ENCODE assay signal across 14 mouse cellular contexts in the genomic region with DNA sequence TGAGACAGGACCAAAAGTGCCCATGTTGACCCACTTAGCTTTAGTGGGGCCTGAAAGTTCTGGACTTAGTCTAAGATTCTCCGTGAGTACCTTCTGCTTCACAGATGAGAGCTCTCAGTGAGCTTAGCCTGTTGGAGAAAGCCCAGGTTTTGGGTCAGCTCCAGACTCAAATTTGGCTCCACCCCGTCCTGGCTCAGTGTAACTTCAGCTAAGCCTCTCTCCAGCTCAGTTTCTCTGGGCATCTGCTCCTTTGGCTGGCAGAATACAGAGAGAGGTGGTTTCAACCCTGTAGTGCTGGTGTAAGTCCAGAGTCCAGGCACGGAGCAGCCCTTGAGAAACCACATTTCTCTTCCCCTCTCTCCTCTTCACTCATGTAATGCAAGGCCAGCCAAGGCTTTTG. TPM values are rescaled to one million over a fixed set of nuclear protein-coding genes. Genes with fewer than 3 reads are reported as not detected.
A peak's percentile ranks its signal among the peaks of the same experiment; 100 is the strongest.
DNase-seq lines count a peak whose midpoint lies in the region; ATAC-seq and TF ChIP-seq lines count a peak whose summit lies in the region.
"Had no signal": no experiment of that assay in that cellular context is flagged by ENCODE, and none has a peak within 500 bp of the region (broad histone marks: within the 10 kb centered on the region; RNA-seq: fewer than 3 reads in every experiment).

No protein-coding gene starts in this region.

- H3K27me3 ChIP-seq in forebrain, postnatal 0 days (ENCODE audit: insufficient read depth, low read length): no peaks in the 10 kb centered on the region
- H3K27me3 ChIP-seq in forebrain, embryonic 13.5 days: peaks cover 6% of the 10 kb centered on the region; the same call in 1 of the 2 replicates
- H3K27me3 ChIP-seq: heart, embryonic 12.5 days; neural tube, embryonic 15.5 days had no signal

- ATAC-seq in forebrain, postnatal 0 days: no peak
- no peak for ATAC-seq in forebrain, embryonic 13.5 days
- ATAC-seq: CD4-positive, CD25-positive, alpha-beta regulatory T cell, adult 4 months had no signal

- no peak overlapping the region for H3K9ac ChIP-seq in forebrain, postnatal 0 days
- no peak overlapping the region for H3K9ac ChIP-seq in forebrain, embryonic 13.5 days
- H3K9ac ChIP-seq: heart, embryonic 12.5 days; neural tube, embryonic 15.5 days had no signal

- peak; percentile 52 for DNase-seq in forebrain, postnatal 0 days
- DNase-seq in layer of hippocampus, postnatal 10 days (ENCODE audit: low spot score in 2 of 2): peak; percentile 62 to 73
- no peak for DNase-seq in layer of hippocampus, adult 9-11 months
- peak; percentile 96 for DNase-seq in brain, adult 2 months (ENCODE audit: low read depth, low spot score)
- peak; percentile 84 for DNase-seq in cerebellum, adult 8-10 months
- DNase-seq in testis, postnatal 14 days (ENCODE audit: low spot score): no peak
- no peak for DNase-seq in thymus, postnatal 36 days
- DNase-seq: lung, adult 2 months had no signal

- no peaks in the 10 kb centered on the region for H3K4me1 ChIP-seq in forebrain, postnatal 0 days (ENCODE audit: insufficient read depth)
- no peaks in the 10 kb centered on the region for H3K4me1 ChIP-seq in forebrain, embryonic 13.5 days
- H3K4me1 ChIP-seq: heart, embryonic 12.5 days; hindbrain, embryonic 10.5 days had no signal

- H3K9me3 ChIP-seq in forebrain, postnatal 0 days (ENCODE audit: low read length): no peaks in the 10 kb centered on the region
- H3K9me3 ChIP-seq in forebrain, embryonic 13.5 days (replicated peaks): no peaks in the 10 kb centered on the region
- H3K9me3 ChIP-seq: heart, embryonic 12.5 days; hindbrain, embryonic 10.5 days; neural tube, embryonic 15.5 days had no signal

- H3K4me3 ChIP-seq in forebrain, postnatal 0 days (ENCODE audit: low read depth, low read length): no peak overlapping the region
- no peak overlapping the region for H3K4me3 ChIP-seq in forebrain, embryonic 13.5 days
- H3K4me3 ChIP-seq: heart, embryonic 12.5 days; hindbrain, embryonic 10.5 days; neural tube, embryonic 15.5 days had no signal

- no peaks in the 10 kb centered on the region for H3K36me3 ChIP-seq in forebrain, postnatal 0 days (ENCODE audit: insufficient read depth)
- no peaks in the 10 kb centered on the region for H3K36me3 ChIP-seq in forebrain, embryonic 13.5 days (ENCODE audit: poor library complexity, severe bottlenecking)
- H3K36me3 ChIP-seq: heart, embryonic 12.5 days; hindbrain, embryonic 10.5 days; neural tube, embryonic 15.5 days had no signal

- no peak overlapping the region for H3K27ac ChIP-seq in forebrain, postnatal 0 days (ENCODE audit: low read depth, low read length)
- H3K27ac ChIP-seq in forebrain, embryonic 13.5 days: no peak overlapping the region
- H3K27ac ChIP-seq: hindbrain, embryonic 10.5 days; neural tube, embryonic 15.5 days; stomach, postnatal 0 days had no signal

- WGBS in forebrain, postnatal 0 days: 54% methylated on average over 3 of the region's 3 CpGs
- whole genome bisulfite sequencing in forebrain, embryonic 13.5 days: 86% methylated on average over 3 of the region's 3 CpGs

- H3K4me2 ChIP-seq in forebrain, postnatal 0 days (ENCODE audit: low read depth): no peak overlapping the region
- no peak overlapping the region for H3K4me2 ChIP-seq in forebrain, embryonic 13.5 days
- H3K4me2 ChIP-seq: heart, embryonic 12.5 days; neural tube, embryonic 15.5 days had no signal

- TF ChIP-seq CTCF in forebrain, postnatal 0 days (IDR thresholded peaks at IDR 0.05; ENCODE audit: low read depth): no peak

RNA-seq across cellular contexts. Expression of gene Api5, which starts 29.8 kb away (rescaled TPM):
- 69.4 and 70.8 TPM in 2 replicates for total RNA-seq in forebrain, postnatal 0 days (2014; rRNA removed)
- 64.6 and 70.9 TPM in 2 replicates for polyA plus RNA-seq in forebrain, postnatal 0 days (2015; fragmentation: Nextera tagmentation; extraction: Ambion mirVana)
- polyA plus RNA-seq in forebrain, embryonic 13.5 days (2015; fragmentation: Nextera tagmentation; extraction: Ambion mirVana): 151 and 164 TPM in 2 replicates
- 10 to 100 TPM; 45.3 to 49.3 TPM for total RNA-seq in layer of hippocampus, postnatal 10 days (2021)

Comparison
In these comparisons a context has a peak if more than half of its experiments do, and no peak if none do; other contexts are left out.
1. DNase-seq: peak in forebrain, postnatal 0 days (single experiment), layer of hippocampus, postnatal 10 days (2 of 2), brain, adult 2 months (single experiment) and cerebellum, adult 8-10 months (single experiment); none in layer of hippocampus, adult 9-11 months (single experiment), testis, postnatal 14 days (single experiment) and thymus, postnatal 36 days (0 of 2).